Mouse (Mus musculus): Measurements from ENCODE around the gene Stmn1.

GRCm38 (mm10) chr4:134505966-134506594, 38.0 kb downstream of the Stmn1 start:
- TF ChIP-seq CTCF (IDR thresholded peaks at IDR 0.05; ENCODE audit: borderline replicate concordance, extremely low read depth, insufficient read depth, insufficient read length): no peak
- TF ChIP-seq POLR2A (IDR thresholded peaks at IDR 0.05; ENCODE audit: borderline replicate concordance, extremely low read depth, insufficient read depth, insufficient read length, poor library complexity, severe bottlenecking): no peak

Measured in brain, embryonic 14.5 days (tissue).